Mouse (Mus musculus) cerebellum, adult 9-11 months (tissue): ENCODE measurements at regions not wholly inside any gene's neighbourhood (a gene's known extent, or its start where the extent isn't known, plus 50 kb on each side); places are given as distances from the start of the nearest gene placed in this dataset.

Source experiments
- DNase-seq: peaks from one replicate; pipeline ENCODE4 v3.0.0; 2022

- DNase-seq: no peak
These were observed 75.5 kb upstream of the Id2 start for GRCm38 (mm10) chr12:25172450-25172849.

- DNase-seq: no peak
These were observed 72.7 kb upstream of the Id2 start for GRCm38 (mm10) chr12:25169611-25170010.

GRCm38 (mm10) chr12:25168213-25168545, 71.2 kb upstream of the Id2 start:
- DNase-seq: no peak

GRCm38 (mm10) chr12:25167504-25168212, 70.7 kb upstream of the Id2 start:
- no peak for DNase-seq

- no peak for DNase-seq
These were observed 69.6 kb upstream of the Id2 start for GRCm38 (mm10) chr12:25166525-25166924.

GRCm38 (mm10) chr12:25165650-25166049, 68.7 kb upstream of the Id2 start:
- DNase-seq: no peak

GRCm38 (mm10) chr12:25164724-25165123, 67.8 kb upstream of the Id2 start:
- DNase-seq: no peak

- DNase-seq: no peak
These were observed 66.6 kb upstream of the Id2 start for GRCm38 (mm10) chr12:25163541-25163940.

GRCm38 (mm10) chr12:25162843-25163242, 65.9 kb upstream of the Id2 start:
- no peak for DNase-seq

- no peak for DNase-seq
These were observed 65.0 kb upstream of the Id2 start for GRCm38 (mm10) chr12:25161939-25162338.

- peak; percentile 11 for DNase-seq
These were observed 64.3 kb upstream of the Id2 start for GRCm38 (mm10) chr12:25160990-25161843.

GRCm38 (mm10) chr12:25159091-25159490, 62.2 kb upstream of the Id2 start:
- no peak for DNase-seq

- DNase-seq: no peak
These were observed 60.3 kb upstream of the Id2 start for GRCm38 (mm10) chr12:25157238-25157637.

- DNase-seq: no peak
These were observed 58.5 kb upstream of the Id2 start for GRCm38 (mm10) chr12:25155396-25155795.

- no peak for DNase-seq
These were observed 51.2 kb upstream of the Id2 start for GRCm38 (mm10) chr12:25148099-25148498.
